Mouse (Mus musculus): Measurements from ENCODE around the gene Med17.

Med17 gene

DNA sequence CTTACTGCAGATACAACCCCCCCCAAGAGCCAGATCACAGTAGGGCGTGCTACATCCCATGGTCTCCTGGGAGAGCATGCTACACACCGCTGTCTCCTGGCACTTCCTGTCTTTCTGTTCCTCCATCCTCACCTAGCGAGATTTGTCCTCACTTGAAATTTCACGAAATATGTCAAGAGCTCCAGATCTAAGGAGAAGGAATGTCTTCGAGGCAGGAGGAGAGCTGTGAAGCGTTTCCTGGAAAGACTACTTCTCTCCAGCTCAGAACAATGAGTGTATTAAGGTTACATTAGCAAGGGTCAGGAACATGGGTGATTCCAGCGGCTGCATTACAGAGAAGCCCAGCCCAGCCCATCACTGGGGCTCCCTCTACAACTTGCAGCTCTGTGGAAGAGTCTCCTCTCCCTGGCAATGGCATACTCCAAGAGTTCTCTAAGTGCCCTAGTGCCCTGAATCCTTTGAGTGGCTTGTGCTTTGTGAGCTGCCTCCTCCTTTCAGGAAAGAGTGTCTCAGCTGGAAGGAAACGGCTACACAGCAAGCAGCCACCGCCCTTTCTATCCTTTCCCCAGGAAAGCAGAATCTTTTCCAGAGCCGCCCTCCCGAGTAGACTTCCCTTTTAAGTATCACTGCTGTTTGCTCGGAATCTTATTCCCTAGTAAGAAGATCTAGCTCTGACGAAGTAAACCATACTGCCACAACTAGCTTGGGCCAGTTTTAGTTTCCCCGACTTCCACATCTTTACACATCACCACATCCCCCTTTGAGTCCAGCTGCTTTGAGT, 42.0 kb downstream of the Med17 start:
- no peak for DNase-seq (ENCODE audit: low read depth)

DNA sequence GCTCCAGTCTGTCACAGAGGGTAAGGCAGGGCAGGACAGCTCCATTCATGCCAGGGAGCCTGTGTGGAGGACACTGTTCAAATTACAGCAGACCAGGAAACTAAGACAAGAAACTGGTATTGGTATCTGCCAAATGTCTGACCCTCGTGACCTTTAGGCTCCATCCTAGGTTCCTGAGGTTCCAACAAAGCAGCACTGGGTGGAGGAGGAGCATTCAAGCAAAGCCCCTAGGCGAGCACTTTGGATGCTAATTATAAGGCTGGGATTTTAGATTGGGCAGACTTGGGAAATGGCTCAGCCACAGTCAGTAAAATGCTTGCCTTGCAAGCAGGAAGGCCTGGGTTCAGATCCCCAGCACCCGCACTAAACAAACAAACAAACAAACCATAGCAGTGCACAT, 43.7 kb downstream of the Med17 start:
- DNase-seq (ENCODE audit: low read depth): no peak

DNA sequence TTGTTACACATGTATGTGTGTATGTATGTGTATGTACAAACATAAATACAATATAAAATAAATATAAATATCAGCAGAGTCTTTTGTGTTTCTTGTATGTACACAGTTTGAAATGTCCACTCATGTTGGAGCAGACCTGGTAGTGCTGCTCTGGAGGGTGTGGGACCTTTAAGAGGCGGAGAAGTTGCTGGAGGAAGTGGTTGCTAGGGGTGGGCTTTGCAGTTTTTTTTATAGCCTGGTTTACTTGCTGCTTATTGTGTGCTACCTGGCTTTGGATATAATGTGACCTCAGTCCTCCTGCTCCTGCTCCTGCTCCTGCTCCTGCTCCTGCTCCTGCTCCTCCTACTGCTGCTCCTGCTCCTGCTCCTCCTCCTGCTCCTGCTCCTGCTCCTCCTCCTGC, 46.1 kb downstream of the Med17 start:
- DNase-seq (ENCODE audit: low read depth): no peak

DNA sequence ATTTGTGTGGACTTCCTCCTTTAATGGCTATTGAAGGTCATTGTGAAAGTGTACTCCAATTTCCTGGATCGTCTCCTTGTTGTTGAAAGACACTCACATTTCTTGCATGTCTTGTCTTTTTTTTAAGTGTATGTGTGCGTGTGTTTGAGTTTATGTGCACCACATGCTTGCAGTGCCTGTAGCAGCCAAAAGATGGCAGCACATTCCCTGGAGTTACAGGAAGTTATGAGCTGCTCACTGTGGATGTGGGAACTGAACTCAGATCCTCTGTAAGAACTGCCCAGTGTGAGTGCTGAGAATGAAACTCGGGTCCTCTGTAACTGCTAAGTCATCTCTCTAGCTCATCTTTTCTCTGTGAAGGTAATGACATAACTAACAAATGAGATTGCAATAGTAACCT, 47.3 kb downstream of the Med17 start:
- DNase-seq (ENCODE audit: low read depth): no peak

DNA sequence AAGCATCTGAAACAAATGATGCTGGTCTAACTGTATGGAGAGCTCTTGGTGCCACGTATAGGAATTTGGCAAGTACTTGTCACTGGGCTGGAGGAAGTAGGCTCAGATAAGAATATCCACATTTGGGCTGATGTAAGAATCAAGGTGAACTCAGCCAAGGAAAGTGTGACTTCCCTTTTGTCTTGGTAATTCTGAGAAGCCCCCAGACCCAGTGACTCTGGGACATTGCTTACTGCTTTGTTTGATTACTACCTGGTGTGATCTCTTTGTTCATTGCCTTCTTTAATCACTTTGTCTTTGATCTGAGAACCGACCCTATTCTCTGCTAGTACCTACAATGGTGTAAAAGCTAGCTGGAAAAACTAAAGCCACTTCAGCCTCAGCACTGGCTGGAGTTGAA, 54.8 kb downstream of the Med17 start:
- no peak for DNase-seq (ENCODE audit: low read depth)

DNA sequence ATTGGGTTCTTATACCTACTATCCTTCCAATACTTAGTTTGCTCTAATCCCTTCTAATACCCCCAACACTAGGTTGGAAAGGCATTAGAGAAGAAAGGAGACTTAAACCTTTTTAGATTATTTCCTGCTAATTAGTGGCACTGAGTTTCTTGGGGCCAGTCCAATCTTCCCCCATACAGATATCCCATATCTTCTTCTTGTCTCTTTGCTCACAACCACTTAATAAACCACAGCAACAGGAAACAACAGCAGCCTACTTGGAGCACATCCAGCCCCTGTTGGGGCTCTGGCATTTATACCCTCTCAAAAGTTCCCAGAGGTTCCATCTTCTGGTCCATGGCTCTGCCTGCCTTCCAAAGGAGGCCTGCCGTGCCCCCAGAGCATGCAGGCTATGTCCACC, 66.0 kb downstream of the Med17 start:
- no peak for DNase-seq (ENCODE audit: low read depth)

DNA sequence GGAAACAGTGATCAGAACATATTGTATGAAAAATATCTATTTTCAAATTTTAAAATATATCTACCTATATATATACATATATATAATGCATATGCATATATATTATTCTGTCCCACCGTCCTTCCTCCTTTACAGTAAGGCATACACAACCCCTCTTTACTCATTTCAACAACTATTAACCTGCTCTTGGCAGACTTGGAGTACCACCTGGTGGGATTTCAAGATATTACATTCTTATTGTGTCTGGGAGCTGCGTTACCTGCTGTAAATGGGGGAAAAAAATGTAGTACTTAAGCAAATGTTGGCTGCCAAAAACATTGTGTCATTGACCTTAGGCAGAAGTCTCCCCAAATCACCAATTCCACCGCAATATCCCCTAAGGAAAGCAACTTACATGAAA, 67.9 kb downstream of the Med17 start:
- peak; percentile 11 for DNase-seq (ENCODE audit: low read depth)
